Mouse (Mus musculus) gastrocnemius, postnatal 25 days (tissue): ENCODE results near the gene Plekhg6. TPM values are rescaled to one million over a fixed set of nuclear protein-coding genes. Genes with fewer than 3 reads are reported as not detected.
A peak's percentile ranks its signal among the peaks of the same experiment; 100 is the strongest.

Experiments used
- DNase-seq: peaks from one replicate; pipeline ENCODE4 v3.0.0; 2022
- long read RNA-seq, 2 experiments: library from polyadenylated mRNA; stranded (forward); transcript quantifications; one replicate each; pipeline ENCODE4 v2.0.0; 2021
- total RNA-seq, 2 experiments: library from RNA; stranded (reverse); gene quantifications; 1 replicate in 1 of 2; 2 replicates in 1 of 2; pipeline ENCODE4 v1.2.3; 2021

Plekhg6 gene
- total RNA-seq: not detected
- long read RNA-seq, experiment 1: 0 reads
- long read RNA-seq, experiment 2: 0 reads

DNA sequence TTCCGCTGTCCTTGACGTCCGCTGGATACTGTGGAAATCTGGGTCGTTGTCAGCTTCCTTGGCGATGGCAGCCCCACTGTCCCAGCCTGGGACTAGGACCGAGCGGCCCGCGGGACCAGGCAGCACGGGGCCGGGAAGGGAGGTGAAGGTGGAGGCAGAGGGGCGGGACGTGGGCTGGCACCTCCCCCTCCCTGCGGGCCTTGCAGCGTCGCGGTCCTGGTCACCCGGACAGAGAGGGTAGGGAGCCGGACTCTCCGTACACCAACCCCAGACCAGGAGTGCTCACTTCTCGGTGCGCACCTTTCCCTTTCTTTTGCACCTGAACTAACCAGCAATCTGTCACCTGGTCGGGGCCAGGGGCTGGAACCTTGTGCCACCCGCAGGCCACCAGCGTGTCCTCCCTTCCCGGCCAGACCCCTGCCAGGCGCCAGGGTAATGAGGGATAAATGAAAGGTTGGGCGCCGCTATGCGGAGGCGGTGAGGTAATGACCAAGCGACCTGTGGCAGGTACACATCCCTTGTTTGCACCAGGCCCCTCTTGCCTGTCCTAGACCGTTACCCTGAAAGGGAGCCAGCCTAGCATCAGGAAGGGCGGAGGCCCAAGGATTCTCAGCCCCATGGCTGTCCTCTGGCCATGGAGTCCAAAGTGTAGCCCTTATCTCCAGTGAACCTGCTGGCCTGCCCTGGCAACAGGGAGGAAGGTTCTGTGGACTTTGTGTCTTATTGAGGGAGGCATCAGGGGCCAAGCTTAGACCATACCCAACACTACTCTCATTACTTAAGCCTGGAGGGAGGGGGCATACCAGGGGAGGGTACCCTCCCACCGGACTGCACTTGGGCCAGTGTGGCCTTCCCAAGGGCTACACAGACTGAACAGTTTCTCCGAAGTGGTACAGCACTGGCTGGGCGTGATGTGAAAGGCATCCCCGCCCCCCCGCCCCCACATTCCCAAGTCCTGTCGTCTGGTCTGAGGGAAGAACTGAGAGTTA is at the start of gene Plekhg6:
Plekhg6 (minus strand) TSS at position 422 of the 989 bp plus-strand sequence.
- no peak for DNase-seq

DNA sequence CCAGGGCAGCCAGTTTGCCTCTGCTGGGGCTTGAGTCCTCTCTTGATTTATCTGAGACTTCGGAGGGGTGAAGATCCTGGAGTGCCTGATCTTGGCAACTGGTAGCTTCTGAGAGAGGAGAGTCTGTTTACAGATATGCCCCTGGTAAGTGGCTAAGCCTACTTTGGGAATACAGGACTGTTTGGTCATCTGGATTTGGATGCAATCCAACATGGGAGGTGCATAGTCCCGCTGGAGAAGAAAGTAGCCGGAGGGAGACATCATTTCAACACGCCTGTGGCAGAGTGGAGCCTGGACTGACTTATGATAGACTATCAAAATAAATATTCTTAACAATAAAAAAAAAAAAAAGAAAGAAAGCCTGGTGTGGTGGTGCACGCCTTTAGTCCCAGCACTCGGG is 49.1 kb upstream of the Plekhg6 start:
- DNase-seq: no peak

DNA sequence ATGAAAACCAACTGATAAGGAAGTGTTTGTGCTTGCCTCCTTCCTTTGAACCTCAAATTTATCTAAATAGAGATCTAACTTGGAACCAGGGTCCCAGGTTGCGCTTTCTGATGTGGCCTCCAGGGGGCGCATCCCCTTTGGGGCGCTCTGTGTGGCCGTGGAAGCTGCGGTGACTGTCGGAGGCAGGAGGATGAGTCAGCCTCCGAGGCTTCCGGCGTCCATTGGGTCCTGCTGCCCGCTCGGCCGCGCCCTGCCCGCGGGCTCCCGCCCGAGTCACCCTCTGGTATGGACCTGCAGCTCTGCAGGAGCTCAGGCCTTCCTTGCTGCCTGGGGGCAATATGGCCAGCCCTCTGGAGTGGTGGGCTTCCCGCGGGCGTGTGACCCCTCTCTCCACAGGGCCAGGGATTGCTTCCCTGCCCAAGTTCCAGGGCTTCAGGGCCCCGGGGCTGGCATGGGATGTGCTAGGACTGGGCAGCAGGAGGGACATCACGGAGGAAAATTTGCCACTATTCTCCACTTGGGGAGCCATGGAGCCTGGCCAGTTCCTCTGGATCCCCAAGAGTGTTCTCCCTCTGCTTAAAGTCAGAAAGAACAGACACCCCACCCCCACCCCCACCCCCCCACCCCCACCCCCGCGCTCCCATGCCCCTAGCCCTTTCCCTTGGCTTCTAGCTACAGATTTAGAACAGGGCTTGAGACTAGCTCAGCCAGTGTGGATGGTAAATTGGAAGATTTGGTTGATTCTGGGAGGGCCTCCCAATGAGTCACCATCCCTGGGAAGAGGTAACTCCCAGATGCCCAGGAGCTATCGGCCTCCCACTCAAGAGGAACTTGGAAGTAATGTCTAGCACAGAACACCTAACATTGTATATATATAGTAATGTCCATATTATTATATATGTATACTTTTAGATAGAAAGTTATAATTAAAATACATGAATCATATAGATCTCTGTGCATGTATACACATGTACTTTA is 46.1 kb upstream of the Plekhg6 start:
- DNase-seq: peak; percentile 78

DNA sequence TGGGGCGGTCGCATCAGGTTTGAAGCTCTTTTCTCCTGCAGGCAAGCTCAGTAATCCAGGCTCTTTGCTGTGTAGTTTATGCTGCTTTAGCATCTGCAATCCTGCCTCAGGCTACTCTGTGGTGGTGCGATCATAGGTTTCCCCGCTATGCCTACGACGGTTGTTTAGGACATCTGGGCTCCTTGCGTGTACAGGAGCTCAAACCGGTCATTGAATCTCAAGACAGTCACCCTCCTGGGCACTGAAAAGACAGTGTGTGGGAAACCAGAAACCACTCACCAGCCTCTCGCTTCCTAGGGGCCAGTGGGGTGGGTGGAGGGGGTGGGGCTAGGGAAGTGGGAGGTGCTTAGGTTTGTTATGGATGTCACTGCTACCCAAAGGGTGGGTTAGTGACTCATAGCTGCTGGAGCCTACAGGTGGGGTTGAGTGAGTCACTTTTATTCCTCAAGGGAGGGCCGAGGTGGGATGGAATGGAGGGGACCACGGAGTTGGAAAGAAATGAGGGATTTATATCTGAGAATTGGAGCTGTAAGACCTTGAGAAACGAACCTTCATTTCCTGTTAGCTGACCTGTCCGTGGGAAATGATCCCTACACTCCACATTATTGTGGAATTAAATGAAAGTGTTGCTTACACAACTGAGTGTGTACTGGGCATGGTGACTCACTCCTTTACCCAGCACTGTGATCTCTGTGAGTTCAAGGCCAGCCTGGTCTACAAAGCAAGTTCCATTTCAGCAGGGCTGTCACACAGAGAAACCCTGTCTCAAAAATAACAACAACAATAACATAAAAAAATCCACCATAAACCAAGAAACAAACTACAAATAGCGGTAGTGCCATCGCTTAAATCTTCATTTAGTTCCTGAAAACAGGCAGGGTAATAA is 44.9 kb upstream of the Plekhg6 start:
- no peak for DNase-seq

DNA sequence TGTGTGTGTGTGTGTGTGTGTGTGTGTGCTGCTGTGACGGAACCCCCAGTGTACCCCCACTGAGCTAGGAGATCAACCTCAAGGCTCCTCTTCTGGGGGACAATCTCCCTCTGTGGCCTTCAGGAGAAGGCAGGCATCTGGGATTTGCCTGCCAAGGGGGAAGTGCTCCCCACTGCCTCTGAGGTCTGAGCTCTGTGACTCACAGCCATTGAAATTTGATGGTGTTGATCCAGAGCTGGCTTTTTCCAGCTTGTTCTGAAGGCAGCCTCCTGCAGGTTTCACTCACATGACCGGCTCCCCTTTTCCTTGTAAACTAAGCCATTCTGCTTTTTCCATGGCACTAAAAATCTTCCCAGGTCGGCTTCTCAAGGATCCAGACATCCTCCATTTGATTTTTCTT is 43.6 kb upstream of the Plekhg6 start:
- no peak for DNase-seq

DNA sequence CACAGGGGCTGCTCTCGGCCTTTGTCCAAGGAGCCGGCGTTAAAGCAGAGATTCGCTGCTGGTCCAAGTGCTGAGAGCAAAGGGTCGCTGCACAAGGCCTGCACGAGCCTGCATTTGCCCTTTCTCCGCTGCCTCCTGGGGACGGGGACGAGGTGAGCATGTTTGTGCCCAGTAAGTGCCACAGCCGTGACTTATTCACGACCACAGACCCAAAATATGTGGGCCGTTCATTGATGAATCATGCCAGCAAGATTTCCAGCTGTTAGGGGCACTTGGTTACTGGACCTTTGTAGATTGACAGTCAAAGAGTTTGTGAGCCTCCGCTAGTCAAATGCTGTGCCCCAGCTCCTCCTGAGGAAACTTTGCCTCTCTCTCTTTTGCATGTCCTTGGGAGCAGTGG is 42.9 kb upstream of the Plekhg6 start:
- DNase-seq: no peak

DNA sequence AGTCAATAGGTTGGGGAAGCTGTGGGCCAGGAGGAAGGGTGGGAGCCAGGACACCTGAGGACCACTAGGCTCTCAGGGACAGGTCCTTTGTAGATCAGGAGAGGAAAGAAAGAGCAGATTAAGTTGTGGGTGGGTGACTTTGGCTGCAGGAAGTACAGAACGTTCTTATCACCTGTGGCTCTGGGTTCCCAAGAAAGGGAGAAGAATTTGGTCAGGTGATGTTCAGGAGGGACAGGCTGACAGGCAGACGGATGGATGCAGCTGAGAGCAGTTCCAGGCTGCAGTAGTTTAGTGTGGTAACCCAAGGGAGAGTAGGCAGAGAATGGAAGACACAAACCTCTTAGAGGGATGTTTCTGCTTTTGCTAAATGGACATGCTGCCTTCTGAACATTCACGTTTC is 42.5 kb upstream of the Plekhg6 start:
- no peak for DNase-seq

DNA sequence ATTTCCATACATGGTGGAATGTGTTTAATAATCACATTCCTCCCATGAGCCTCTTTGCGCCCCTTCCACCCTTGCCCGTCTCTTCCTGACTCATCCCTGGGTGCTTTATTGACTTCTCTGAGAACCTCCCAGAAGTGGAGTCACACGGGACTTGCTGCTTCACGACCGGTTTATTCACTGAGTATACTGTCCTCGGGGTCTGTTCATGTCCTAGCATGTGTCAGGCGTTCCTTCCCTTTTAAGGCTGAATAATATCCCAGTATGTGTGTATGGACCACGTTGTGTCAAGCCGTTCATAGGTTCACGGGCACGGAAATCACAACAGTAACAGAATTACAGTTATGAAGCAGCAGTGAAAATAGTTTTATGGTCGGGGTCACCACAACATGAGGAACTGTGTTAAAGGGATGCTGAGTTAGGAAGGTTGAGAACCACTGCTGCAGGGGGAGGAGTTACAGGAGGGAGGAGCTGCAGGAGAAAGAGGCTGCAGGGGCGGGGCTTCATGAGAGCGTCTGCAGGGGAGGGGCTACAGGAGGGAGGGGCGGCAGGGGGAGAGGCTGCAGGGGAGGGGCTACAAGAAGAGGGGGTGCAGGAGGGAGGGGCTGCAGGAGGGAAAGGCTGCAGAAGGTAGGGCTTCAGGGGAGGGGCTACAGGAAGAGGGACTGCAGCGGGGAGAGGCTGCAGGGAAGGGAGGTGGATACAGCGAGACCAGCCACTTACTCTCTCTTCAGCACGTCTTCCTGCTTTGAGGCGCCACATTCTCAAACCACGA is 41.6 kb upstream of the Plekhg6 start:
- peak; percentile 63 for DNase-seq

DNA sequence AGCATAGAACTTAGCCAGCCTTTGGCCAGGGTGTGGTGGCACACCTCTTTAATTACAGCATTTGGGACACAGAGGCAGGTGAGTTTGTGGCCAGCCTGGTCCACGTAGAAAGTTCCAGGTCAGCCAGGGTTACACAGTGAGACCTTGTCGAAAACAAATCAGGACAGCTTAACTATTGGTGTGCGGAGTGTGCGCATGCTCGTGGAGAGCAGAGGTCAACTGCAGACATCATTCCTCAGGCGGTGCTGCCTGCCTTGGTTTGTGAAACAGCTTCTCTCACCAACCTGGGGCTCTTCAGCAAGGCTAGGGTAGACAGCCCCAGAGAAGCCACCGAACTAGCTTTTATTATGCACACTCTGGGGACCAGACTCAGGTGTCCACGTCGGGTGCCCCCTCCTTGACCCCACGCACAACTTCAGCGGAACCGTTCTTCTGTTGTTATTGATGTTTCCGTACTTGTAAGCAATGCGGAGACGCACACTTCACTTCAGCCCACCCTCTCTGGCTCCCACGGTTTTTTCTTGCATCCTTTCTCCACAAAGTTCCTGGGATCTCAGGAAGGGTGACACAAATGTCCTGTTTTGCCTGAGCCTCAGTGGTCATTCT is 40.0 kb upstream of the Plekhg6 start:
- DNase-seq: no peak

DNA sequence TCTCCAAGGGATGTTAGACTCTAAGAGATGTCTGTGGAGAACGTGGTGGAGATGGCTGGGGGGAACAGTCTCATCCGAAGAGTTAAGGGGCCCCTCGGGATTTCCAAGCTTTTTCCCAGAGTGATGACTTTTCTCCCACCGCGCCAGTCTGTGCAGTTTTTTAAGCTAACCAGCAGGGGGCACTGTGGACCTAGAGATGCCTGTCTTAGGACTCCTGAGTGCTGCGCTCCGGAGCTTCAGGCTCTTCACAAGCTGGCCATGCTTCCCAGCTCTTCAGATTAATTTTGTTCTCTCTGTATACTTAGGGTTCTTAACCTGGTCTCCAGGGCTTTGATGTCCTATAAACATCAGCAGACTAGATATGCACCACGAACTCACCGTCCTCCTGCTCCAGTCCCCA is 38.2 kb upstream of the Plekhg6 start:
- peak; percentile 59 for DNase-seq

DNA sequence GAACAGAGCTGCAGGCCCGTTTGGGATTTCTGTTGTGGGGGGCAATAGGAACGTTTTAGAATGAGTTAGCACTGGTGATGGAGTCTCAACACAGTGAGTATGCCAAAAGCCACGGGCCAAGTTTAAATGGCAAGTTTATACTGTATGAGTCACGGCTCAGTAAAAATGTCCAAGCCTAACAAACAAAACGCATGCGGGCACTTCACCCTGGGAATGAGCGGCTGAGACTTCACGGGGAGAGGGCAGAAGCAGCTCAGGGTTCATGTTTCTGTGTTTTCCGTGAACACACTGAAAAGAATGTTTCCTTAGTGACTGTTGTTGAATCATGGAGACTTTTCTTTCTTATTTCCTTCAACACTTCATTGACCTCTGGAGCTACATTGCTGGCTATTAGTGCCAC is 32.7 kb upstream of the Plekhg6 start:
- no peak for DNase-seq

DNA sequence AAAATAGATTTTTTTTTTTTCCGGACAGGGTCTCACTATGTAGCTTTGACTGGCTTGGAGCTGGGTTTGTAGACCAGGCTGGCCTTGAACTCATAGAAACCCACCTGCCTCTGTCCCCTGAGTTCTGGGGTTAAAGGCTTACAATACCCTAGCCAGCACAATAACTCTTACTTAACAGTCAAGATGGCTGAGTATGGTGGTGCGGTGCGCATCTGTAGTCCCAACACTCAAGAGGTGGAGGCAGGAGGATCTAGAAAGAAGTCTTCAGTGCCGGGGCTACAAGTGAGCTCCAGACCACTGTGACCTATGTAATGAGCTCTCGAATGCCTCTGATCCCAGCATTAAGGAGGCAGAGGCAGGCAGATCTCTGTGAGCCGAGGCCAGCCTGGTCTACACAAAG is 31.1 kb upstream of the Plekhg6 start:
- DNase-seq: no peak

DNA sequence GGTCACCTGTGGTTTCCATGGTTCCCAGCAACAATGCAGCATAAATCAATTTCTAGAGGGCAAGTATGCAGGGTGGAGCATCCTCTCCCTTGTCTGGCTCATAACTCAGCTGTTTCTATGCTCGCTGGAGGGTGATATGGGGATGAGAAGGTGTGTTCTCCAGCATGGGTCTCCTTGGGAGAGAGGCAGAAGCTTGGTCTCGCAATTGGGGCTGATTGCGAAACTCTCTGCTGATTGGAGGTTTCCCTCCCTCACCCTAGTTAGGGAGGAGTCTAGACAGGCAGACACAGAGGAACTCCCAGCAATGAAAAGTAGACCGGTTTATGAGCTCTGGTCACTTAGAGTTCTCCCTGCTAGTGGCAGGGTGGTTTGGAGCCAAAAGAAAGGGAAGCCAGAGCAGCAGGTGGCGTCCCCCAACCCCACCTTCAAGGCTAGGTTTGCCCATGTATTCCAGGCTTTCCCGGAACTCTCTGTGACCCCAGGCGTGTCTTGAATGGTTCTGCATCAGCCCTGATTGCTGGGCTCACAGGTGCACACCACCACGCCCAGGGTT is 30.5 kb upstream of the Plekhg6 start:
- DNase-seq: no peak

DNA sequence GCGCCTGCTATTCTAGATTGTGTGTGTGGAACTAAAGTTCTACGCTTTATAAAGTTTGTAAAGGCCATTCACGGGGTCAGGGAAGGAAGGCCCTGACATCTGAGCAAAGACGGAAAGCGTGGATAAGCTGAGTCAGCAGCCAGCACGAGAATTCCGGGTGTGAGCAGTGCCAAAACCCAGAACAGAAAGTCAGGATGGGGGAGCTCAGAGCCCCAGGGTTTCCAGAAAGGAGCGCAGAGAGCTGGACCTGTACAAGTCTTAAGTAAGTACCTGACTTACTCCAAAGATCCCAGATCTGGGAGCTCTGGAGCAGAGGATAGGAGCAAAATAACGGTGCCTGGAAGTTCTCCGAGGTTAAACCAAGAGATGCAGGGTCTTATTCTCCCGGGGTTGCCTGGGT is 30.0 kb upstream of the Plekhg6 start:
- no peak for DNase-seq

DNA sequence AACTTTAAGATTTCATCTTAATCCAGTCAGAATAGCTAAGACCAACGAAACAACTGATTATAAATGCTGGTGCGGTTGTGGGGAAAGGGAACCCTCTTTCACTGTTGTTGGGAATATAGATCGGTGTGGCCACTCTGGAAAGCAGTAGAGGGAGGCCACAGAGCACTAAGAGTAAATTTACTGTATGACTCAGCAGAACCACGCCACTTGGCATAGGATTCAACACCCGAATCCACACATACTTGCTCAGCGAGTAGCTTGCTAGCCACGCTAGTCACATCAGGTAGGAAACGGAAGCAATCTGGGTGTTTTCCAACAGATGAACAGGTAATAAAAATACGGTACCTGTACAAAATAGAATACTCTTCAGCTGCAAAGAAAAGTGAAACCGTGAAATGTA is 27.1 kb upstream of the Plekhg6 start:
- no peak for DNase-seq

DNA sequence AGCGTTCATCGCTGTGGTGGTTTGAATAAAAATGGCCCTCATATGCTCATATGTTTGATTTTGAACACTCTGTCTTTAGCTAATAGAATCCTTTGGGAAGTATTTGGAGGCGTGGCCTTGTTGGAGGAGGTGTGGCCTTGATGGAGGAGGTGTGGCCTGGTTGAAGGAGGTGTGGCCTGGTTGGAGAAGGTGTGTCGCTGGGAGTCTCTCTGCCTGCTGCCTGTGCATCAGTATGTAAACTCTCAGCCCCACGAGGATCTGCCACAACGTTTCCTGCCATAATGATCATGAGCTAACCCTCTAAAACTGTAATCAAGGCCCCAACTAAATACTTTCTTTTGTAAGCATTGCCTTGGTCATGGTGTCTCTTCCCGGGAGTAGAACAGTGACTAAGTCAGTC is 26.6 kb upstream of the Plekhg6 start:
- no peak for DNase-seq

DNA sequence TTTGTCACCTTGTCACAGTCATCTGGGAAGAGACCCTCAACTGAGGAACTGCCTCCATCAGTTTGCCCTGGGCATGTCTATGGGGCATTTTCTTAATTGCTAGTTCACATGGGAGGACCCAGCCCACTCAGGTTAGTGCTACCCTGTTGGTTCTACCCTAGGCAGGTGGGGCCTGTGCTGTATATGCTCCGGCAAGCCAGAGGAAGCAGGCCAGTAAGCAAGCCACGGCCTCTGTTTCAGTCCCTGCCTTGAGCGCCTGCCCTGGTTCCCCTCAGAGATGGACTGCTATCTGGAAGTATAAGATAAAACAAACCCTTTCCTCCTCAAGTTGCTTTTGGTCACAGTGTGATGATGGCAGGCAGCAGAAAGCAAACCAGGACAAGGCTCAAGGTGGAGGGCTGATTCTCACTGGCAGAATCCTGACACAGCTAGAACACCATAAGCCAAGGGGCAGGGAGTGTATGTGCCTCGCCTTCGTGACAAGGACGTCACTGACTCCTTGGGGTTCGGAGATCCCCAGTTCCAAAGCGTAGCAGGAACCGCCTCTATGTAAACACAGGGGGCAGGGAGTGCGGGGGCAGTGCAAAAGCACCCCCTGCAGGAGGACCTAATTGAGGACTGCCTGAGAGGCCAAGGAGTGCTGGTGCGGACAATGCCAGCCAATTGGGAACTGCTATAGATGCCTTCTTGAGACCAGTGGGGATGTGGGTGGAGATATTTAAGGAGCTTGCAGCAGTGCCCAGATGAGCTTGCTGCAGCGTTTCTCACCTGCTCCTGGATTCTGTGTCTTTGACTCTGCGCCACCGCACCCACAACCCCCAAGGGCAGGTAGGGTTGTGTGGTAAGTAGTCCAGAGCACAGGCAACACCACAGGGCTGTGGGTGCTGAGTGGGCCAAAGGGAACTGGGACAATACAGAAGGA is 25.1 kb upstream of the Plekhg6 start:
- no peak for DNase-seq

DNA sequence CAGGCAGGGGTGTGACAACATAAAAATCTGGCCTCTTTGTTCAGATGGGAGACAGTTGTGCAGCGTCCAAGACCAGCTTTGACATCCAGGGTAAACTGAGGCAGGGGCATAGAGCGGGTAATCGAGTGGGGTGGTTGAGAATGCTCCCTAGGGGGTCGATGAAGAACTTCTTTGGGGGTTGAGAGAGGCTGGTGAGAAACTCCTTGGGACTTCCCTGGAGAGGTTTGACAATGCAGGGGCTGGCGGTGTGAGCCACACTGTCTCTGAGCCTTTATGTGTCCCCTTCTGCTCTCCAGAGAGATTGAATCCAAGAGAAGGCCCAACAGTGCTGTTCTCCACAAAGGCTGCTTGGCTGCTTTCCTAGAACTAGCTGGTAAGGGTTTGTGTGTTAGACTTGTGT is 9.3 kb upstream of the Plekhg6 start:
- DNase-seq: no peak

DNA sequence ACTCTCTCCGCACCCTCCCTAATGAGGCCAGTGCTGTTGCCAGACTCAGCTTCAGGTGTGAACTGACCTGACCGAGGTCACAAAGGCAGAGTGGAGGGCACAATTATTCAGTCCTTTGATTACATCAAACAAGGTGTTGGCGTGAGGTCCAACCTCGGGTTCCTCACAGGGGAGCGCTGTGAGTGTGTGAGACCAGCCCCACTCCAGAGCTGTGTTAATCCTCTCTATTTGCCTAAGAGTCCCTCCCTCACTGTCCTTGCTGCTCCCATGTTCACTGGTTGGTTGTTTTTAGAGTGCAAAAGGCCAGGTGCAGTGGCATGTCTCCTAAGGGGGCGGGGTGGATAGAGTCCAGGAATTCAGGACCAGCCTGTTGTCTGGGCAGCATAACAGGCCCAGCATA is 5.5 kb upstream of the Plekhg6 start:
- no peak for DNase-seq
